Mouse (Mus musculus): Measurements from ENCODE around the gene Prg3.

Prg3 gene

DNA sequence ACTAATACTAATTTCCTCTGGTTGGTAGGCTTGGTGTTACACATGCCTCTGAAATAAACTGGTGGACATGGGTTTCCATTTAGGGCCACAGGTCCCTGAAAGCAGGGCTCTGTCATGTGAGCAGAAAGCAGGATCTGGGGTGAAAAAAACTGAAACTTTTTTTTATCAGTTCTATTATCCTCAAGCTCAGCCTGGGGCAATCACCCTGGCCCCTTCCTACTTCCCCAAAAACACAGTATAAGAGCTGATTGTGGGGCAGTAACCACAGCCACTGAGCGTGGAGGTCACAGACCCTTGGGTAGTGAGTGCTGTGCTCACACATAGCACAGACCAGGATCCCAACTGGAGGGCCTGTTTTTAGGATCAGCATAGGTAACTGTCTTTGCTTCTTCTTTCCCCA lies at the start of gene Prg3:
TSS of gene Prg3 (plus strand) at position 286 of the 400 bp plus-strand sequence.
- no peak for DNase-seq (ENCODE audit: low spot score in 2 of 2)

DNA sequence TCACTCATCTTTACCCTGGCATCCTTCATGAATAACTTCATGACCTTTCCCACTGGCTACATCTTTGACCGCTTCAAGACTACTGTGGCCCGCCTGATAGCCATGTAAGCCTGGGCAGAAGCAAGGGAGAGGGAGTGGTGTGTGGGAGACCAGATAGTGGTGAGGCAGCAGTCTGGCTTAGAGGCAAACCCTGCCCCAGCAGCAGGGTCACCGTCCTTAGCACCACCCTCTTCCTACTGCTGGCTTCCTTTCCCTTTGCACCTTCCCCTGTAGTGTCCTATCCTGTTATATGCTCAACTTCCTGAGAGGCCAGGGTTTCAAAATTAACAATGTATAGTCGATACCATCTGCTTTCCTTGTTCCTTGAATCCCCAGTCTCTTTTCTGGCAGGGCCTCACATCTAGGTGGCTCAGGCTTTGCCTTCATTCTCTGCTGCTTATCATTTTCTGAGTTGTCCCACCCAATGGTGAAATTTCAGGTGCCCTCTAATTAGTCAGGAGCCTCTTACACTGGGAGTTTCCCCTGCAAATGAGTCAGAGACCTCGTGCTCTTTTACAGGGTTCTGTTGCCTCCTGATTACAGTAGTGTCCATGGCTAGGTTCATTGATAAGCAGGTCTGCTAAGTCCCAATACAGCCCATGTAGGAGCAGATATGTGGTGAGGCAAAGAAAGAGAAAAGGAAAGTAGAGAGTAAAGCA lies 49.6 kb upstream of the Prg3 start:
- no peak for DNase-seq (ENCODE audit: low spot score in 2 of 2)

DNA sequence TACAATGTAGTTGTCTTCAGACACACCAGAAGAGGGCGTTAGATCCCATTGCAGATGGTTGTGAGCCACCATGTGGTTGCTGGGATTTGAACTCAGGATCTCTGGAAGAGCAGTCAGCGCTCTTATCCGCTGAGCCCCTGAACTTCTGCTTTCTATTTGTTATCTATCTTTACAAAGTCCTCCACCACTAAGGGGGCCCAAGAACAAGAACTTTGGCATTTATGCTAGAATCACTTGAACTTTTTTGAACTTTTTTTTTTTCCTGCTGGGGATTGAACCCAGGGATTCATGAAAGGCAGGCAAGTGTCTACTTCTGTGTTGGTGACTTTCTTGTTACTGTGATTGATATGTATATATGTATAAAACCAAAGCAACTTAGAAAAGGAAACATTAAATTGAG lies 48.7 kb upstream of the Prg3 start:
- DNase-seq (ENCODE audit: low spot score in 2 of 2), result no peak

DNA sequence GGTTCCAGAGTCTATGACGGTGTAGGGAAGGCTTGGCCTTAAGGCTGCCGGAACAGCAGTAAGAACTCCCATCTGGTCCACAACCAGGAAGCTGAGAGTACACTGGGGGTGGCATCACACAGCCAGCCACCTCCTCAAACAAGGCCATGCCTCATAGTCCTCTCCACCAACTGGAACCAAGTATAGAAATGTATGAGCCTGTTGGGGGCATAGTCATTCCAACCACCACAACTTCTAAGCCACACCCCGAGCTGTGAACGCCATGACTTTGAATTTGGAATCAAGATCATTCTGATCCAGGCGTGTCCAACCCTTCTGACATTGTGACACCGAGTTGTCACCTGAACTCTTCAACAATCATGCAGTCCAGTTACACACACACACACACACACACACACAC lies 48.3 kb upstream of the Prg3 start:
- DNase-seq (ENCODE audit: low spot score in 2 of 2), result no peak

DNA sequence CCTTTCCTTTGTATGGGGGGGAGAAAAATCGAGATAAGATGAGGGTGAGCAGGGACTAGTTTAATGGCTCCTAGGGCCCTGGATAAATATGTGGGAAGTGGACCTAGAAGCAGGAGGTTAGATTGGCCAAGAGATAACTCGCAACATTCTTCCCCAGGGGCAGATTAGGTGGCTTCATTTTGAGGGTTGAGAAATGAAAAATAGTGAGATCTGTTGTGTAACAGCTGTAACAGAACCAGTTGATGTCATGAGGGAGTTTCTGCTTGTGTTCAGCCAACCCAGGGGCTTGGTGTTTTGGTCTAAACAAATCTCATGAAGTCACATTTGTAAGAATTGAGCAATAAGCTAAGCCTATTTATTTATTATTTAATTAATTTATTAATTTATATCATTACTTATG lies 46.7 kb upstream of the Prg3 start:
- no peak for DNase-seq (ENCODE audit: low spot score in 2 of 2)

DNA sequence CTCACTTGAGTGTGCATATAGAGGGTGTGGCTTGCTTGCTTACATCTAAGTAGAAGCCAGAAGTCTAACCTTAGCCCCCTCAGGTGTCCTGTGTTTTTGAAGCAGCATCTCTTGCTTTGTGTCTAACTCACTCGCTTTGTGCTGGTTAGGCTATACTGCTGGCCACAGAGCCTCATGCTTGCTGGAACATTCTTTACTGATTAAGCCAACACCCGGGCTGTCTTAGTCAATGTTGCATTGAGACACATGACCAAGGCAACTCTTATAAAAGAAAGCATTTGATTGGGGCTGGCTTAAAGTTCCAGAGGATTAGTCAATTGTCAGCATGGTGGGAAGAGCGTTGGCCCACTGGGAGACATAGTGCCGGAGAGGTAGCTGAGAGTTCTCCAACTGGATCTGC lies 46.2 kb upstream of the Prg3 start:
- no peak for DNase-seq (ENCODE audit: low spot score in 2 of 2)

DNA sequence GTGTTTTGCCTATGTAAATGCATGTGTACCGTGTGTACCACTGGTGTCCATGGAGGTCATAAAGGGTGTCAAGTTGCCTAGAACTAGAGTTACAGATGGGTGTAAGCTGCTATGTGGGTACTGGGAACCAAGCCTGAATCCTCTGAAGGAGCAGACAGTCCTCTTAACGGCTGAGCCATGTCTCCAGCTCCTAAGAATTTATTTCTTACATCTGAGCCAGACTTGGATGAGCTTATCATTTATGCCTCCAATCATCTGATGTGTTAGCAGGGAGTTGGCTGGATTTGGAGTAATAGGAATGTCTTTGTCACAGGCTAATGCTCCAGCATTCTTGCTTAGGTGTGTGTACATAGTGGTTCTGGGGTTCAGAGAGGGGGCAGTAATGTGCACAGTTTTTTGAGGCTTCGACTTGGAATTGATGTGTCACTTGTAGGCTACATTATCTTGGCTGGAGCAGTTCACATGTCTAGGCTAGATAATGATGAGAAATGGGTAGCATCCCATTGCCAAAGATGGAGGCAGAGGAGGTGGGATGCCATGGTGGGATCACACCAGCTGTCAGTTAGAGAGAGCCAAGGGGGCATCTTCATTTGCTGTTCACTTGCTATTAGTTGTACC lies 40.8 kb upstream of the Prg3 start:
- no peak for DNase-seq (ENCODE audit: low spot score in 2 of 2)

DNA sequence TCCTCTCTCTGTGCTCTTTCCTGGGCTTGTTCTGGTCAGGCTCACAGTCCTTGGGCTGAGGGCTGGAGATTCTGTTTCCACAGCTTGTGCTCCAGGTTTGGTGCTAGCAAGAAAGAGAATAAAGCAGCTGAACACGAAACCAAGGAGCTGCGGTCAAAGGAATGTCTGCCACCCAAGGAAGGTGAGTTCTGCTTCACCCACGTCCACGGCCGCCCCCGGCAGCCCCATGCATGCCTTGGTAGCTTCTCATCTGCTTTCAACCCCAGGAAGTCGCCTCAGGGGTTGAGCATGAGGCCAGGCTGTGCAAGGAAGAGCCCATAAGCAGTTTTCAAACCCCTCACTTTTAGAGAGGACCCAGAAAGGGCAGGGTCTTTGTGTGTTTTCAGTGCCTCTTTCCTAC lies 39.8 kb upstream of the Prg3 start:
- DNase-seq (ENCODE audit: low spot score in 2 of 2), result peak in 1 of 2 experiments; percentile 43

DNA sequence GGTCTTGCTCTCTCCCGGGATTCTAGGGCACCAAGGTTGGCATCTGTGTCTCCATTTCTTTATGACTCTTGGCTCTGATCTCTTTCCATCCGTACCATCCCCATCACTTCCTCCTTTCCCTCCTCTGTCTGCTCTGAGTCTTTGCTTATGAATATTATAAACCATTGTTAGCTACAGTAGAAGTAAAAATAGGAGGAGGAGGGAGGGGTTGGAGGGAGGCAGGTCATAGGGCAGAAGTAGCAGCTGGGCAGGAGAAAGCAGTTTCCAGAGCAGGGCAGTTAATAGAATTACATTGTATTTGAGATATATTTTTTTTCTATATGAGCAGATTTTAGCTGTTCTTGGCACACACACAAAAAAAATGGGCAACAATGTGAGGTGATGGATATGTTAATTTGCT lies 39.3 kb upstream of the Prg3 start:
- no peak for DNase-seq (ENCODE audit: low spot score in 2 of 2)

DNA sequence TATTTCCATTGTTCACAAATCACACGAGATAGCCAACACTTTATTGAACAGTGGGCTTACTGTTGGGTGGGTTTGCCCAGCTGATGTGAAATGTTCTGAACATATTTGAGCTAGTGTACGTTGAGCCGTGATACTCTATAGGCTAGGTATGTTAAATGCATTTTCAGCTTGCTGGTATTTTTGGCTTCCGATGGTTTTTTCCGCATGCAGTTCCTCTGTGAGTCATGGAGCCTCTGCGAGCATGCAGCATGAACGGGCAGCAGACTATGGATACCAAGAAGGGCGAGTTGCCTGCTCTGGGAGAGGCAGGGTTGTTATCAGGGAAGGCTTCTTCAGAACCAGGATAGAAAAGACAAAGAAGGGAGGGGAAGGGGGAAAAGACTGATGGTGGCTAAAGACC lies 37.0 kb upstream of the Prg3 start:
- DNase-seq (ENCODE audit: low spot score in 2 of 2), result no peak

DNA sequence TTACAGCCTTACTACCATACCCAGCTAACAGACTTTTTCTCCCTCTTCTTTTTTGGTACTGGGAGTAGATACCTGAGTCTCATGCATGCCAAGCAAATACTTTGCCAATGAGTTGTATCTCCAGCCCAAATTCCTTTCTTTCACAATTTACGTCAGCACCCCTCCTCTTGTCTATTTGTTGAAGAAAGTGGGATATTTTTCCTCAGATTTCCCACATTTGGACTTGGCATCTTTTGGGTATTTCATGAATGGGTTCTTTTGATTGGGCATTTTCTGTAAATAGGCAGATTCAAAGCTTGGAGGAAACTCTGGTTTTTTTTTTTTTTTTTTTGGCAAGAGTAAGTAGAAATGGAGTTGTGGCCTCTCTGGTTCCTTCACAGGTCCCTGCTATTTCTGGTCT lies 35.8 kb upstream of the Prg3 start:
- DNase-seq (ENCODE audit: low spot score in 2 of 2), result no peak

DNA sequence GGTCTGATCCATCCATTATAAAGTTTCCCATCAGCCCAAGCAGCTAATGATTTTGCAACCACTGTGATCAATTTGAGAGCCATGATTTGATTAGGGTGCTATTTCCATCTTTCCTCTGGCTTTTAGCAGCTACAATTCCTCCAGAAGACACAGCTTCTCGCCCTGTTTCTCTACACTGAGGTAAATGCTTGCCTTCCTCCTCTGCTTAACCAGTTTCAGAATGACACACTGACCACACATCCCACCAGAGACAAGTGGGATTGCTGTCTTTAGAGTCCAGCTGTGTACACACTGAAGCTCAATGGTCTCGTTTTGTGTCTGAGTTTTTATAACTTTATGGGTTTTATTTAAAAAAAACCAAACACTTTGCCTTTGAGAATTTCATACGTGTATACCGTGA lies 35.3 kb upstream of the Prg3 start:
- DNase-seq (ENCODE audit: low spot score in 2 of 2), result no peak

DNA sequence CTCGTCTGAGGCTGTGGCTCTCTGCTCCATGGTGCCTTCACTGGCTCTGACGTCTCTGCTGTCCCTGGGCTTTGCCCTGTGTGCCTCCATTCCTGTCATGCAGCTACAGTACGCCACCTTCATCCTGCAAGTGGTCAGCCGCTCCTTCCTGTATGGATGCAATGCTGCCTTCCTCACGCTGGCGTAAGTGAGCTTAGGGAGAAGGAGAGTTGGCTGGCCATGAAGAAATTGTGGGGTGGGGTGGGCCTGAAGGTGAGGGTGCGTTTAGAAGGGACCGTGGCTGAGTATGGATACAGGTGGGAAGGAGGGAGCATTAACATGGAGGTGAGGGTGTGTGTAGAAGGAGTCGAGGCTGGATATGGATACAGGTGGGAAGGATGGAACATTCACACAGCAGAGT lies 32.6 kb upstream of the Prg3 start:
- peak in 1 of 2 experiments; percentile 54 for DNase-seq (ENCODE audit: low spot score in 2 of 2)

DNA sequence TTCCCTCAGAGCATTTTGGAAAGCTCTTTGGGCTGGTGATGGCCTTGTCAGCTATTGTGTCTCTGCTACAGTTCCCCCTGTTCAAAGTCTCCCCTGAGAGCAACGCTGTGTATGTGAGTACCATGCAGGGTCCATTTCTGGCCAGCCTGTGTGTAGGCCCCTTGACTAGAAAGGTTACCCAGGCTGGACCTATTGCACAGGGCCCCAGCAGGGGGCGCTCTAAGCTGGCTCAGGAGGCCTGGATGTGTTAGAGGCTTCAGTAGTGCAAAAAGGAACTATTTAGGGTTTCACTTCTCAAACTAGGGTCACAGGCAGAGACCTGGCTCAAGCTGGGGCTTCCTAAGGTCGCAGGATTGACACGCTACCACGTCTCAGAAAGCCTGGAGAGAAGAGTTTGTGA lies 31.7 kb upstream of the Prg3 start:
- peak in 1 of 2 experiments; percentile 32 for DNase-seq (ENCODE audit: low spot score in 2 of 2)

DNA sequence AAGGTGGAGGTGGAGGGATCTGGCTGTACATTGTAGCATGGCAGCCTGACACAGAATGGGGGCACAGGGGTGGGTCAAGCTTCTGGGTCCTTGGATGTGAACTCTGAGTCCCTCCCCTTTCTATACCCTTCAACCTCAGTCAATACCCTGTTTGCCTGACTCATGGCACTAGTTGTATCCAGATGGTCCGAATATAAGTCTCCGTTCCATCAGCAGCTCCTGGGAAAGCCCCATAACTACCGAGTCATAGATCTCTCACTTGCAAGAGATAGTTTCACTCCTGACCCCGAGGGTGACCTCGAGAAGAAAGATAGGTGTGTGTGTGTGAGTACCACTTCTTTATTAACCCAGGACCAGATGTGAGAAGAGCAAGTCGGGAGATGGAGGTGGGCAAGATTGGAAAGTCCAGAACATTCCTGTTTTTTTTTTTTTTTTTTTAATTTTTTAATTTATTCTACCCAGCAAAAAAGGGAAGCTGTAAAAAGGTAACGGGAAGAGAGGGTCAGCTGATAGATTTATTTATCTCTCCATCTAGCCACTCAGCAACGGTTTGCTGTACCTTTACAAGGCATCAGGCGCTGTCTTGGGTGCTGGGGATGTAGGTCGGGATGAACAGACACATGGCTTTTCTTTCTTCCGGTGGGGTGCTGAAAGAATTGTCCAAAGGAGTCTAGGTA lies 29.3 kb upstream of the Prg3 start:
- DNase-seq (ENCODE audit: low spot score in 2 of 2), result no peak

DNA sequence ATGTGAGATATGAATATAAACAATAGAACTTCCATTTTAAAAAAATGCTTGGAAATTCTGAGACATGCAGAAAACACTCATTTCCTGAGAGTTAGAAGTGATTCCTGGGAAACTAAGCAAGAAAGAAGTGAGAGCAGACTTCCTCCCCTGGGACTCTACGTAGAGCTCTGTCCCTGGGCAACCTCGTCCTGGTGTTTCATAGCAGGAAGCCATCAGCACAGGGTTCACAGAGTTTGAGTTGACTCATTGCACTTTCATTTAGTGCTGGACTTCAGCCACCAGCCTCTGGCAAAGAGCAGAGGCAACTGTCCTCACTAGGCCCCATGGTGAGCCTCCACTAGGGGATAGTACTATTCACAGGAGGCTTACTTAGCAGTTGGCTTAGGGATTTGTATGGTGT lies 26.7 kb upstream of the Prg3 start:
- peak in 1 of 2 experiments; percentile 59 for DNase-seq (ENCODE audit: low spot score in 2 of 2)

DNA sequence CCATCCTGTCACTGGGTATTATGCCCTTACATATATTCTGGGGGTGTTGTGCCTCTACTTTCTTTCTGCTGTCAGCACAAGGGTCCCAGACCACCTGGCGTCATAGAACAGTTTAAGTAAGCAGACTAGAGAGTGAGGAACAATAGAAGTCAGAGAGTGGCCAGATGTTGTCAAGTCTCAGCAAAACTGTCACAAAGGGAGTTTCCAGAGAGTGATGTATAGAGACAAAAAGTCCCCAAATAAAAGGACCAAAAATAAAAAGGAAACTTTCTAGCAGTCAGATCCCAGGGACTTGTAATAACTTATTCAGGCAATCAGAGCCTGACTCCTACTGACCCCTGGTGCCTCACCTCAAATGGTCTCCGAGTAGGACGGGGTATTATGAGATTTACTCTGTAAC lies 26.1 kb upstream of the Prg3 start:
- no peak for DNase-seq (ENCODE audit: low spot score in 2 of 2)

DNA sequence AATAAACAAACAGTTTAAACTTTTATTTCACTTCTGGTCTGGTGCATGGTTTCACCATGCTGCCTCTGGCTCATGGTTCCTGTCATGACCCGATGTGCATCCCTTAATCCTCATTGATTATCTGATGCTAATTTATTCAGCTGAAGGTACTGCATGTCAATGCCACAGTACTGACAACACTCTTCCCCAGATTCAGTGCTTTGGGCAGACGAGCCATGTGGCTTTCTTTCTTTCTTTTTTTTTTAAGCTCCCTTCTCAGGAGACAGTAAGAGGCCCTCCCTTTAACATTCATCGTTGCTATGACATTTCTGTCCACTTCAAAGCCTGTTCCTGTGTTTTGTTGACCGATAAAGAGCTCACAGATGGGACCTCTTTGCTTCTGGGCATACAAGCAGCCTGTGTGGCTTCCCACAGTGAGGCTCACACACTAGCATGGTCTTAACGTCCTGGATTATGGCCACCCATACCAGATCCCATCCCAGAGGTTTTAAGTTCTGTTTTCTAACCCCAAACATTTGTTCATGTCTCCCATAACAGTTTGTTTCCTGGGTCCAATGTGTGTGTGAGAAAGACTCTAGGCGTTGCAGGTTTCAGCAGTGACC lies 25.0 kb upstream of the Prg3 start:
- no peak for DNase-seq (ENCODE audit: low spot score in 2 of 2)

DNA sequence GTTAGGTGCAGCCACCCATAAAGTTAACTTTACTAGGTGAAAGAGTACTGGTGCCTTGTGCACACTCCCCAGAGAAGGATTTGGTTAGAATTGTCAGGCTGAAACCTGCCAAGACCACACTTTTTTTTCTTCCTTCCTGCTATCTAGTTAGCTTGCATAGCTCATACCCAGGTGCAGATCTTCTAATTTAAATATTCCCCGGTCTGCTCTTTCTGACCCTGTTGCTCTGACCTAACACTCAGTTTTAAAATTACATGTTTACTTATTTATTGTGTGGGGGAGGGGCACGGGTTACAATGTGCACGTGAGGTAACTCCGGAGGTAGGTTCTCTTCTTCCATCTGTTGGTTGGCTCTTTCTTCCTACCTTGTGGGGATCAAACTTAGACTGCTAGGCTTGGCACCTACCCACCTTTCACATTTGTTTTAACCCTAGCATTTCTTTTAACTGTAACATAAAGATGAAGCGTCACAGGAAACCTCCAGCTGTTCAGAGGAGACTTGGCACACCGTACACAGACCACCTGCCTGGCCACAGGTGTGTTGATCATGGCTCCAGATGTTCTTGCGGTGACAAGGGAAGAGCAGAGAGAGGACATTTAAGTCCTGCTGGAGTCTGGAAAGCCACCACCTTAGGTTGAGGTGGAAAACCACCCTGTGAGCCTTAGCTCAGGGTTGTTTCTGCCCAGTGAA lies 23.8 kb upstream of the Prg3 start:
- no peak for DNase-seq (ENCODE audit: low spot score in 2 of 2)

DNA sequence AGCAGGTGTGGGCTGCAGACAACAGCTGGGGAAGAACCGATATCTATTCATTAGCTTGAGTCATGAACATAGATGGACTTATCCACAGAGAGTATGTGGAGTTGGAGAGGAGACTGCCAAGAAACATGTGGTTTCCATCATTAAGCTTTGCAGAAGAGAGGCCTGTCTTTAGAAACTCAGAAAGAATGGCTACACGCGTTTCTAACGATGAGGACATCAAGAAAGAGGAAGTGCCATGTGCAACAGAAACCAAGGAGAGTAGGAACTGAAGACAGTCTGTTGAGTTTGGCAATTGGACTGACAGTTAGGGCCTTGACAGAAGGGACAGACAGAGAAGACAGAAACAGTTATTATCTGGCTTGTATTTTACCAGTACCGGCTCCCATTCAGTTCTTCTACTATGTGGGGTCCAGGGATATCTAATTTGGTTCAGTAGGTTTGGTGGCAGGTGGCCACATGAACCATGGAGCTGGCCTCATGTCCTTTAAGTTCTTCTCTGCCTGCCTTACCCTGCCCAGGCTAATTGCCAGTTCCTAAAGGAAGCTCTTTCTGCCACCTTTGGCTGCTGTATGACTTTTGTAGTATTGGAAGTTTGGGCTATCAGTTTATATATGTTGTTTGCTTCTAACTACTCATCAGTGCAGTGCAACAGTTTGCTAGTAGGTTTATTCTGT lies 20.6 kb upstream of the Prg3 start:
- DNase-seq (ENCODE audit: low spot score in 2 of 2), result no peak

DNA sequence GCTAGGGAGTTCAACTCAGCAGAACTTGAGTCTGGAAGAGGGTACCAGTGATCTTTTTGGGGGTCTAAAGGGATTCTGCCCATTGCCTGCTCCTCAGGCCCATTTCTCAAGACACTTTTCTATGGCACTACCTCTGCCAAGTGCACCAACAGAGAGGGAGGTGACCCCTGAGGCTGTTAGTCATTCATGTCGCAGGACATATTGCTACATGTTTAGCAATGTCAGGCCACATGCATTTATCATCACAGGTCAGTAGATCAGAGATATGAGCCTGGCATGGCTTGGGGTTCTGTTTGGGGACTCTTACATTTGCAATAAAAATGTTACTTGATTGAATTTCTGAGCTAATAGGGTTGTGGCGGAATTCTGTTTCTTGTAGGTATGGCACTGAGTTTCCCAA lies 12.4 kb upstream of the Prg3 start:
- DNase-seq (ENCODE audit: low spot score in 2 of 2), result no peak

DNA sequence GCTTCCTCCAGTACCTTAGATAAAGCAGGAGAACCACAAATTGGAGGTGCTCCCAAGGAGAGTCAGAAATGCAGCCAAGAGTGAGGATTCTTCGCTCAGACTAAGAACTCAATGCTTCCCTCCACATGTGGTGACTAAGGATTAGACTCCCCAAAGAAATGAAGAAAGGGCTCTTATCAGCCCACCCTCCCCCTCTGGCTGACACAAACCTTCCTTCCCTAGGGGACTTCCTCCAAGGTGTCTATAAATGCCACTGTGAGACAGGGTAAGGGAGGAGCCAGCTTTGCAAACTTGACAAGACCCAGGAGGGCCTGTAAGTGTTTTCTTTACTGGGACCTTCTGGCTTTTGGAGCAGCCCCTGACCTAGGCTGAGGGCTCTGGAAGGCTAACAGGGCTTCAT lies 7.8 kb upstream of the Prg3 start, which contains the start of gene Prg2:
TSS of gene Prg2 (plus strand) at position 274 of the 400 bp plus-strand sequence.
- no peak for DNase-seq (ENCODE audit: low spot score in 2 of 2)

Data from urinary bladder, postnatal 4 days (tissue).